Mouse (Mus musculus) hindlimb bud, embryonic 11.5 days (tissue): ENCODE data around the gene Zfp423.

Source experiments
- DNase-seq: peaks from one replicate; pipeline ENCODE4 v3.0.0-alpha.2; 2012; ENCODE audit warnings: low read depth, low spot score; ENCODE audit errors: extremely low spot score

Zfp423 gene

GRCm38 (mm10) chr8:87707176-87707575, 252.2 kb downstream of the Zfp423 start:
- DNase-seq: no peak

GRCm38 (mm10) chr8:87704756-87705155, 254.6 kb downstream of the Zfp423 start:
- DNase-seq: no peak

GRCm38 (mm10) chr8:87702790-87703311, 256.5 kb downstream of the Zfp423 start:
- no peak for DNase-seq

GRCm38 (mm10) chr8:87702051-87702521, 257.3 kb downstream of the Zfp423 start:
- no peak for DNase-seq

DNA sequence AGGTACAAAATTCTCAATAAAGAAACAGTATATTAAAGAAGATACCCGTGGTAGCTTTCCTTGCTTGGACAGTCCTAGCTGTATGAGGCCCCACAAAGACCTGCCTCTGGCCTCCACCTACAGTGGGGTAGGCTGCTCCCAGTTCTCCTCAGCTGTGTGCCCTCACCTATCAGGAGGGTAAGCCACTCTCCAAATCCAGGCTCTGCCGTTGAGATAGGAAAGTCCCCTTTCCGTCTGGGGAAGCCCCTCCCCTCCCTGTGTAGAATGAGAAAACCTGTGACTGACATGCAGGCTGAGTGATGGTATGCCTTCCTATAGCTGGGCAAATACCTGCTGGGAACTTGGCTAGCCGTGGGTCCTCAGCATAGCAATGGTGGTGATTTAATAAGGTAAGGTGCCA, 257.8 kb downstream of the Zfp423 start:
- DNase-seq: no peak

DNA sequence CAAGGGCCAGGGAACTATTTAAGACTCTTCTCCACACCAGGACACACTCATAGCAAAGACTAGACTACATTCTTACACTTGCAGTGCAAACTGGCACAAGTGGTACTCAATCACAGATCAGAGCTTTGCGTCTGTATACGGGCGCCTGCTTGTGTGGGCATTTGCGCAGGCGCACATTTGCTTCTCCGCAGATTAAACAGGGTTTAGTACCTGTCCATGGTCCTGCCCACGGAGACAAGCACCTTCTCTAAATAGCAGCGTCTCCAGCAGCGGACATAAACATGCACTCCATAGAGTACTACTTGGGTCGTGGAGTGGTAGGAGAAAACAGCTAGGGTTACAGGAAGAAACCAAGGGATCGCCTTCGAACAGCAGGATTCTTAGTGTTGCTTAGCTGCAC, 259.1 kb downstream of the Zfp423 start:
- DNase-seq: no peak

DNA sequence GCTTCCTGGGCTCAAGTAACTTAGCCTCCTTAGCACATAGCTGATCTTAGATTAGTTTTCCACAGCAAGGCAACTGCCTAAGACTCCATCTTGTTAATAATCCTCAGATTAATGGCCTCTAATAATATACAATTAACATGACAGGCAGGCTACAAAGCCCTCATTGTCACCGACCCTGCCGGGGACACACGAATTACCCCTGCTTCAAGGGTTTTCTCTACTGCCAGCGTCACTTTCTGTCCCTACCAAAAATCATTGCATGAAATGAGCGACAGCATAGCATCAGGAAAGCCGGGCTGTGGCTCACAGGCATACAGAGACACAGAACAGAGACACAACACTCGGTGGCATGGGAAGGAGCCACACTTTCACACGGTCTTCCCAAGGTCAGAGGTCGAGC, 262.3 kb downstream of the Zfp423 start:
- DNase-seq: no peak

DNA sequence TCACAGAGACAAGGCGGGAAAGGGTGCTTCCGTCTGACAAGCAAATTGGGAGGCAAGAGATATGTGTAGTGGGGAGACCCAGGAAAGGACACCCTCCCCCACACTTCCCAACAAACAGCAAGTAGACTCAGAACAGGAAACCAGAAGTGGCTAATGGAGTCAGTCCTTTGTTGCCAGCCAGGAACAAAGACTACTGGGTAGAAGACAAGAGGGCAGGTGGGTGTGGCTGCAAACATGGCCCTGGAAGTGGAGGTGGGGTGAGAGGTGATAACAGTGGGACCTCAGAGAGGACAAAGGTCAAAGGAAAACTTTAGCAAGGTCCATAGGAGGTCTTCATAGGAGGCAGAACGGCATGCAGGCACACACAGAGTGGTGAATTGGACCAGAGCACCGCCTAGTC, 265.7 kb downstream of the Zfp423 start:
- no peak for DNase-seq

GRCm38 (mm10) chr8:87690100-87691095, 269.0 kb downstream of the Zfp423 start:
- DNase-seq: no peak

DNA sequence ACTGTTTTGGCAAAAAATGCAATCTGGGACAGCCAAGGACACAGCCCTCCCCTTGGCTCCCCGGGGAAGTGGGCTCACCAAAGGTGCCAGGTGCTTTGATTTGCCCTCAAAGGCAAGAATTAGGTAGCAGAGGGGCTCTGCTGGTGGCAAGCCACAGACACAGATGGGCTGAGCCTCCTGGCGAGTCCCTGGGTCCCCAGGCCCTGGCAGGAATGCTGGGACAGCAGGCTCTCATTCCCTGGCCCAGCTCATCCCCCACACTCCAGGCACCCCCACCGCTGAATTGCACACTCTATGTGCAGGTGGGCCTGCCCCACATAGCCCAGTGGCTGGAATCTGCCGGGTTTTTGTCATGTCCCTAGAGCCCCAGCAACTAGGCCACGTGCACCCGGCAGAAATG, 270.2 kb downstream of the Zfp423 start:
- DNase-seq: no peak

DNA sequence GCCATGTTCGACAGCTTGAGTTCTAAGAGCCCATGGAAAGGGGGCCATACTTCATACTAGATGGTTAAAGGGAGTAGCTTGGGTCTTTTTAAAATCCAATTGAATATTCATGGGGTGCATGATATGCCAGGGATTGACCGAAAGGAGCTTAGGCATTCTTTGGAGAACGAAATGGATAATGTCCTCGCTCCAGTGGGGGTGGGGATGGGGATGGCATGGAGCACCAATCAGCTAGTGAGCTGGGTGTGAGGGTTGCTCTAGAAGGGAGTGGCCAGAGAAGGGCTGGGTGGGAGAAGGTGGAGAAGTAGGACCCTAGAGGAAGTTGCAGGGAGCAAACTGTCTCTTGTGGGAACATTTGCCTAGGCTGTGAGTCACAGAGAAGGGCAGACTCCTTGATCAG, 271.0 kb downstream of the Zfp423 start:
- no peak for DNase-seq

GRCm38 (mm10) chr8:87686986-87687698, 272.3 kb downstream of the Zfp423 start:
- no peak for DNase-seq

GRCm38 (mm10) chr8:87686026-87686425, 273.4 kb downstream of the Zfp423 start:
- no peak for DNase-seq

GRCm38 (mm10) chr8:87685392-87685791, 274.0 kb downstream of the Zfp423 start:
- no peak for DNase-seq

GRCm38 (mm10) chr8:87682066-87682465, 277.3 kb downstream of the Zfp423 start:
- DNase-seq: no peak

- DNase-seq: no peak
These were observed 279.4 kb downstream of the Zfp423 start for GRCm38 (mm10) chr8:87680034-87680433.

- DNase-seq: no peak
These were observed 279.9 kb downstream of the Zfp423 start for GRCm38 (mm10) chr8:87679431-87680003.

DNA sequence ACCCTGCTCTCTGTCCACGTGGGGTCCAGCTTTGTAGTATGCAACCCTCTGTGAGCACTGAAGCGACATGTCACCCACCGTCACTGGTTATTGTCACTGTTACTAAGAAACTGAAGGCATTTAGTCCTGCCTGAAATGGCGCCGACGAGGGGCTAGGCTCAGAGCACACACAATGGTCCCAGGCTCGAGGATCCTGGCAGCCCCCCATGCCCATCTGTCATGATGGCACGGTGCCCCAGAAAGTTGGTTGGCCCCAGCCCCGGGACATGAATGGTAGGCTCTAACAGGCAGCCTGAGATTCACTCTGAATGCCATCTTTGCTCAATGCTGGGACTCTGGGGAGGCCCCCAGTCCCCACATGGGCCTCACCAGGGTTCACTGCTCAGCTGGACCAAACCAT, 284.0 kb downstream of the Zfp423 start:
- no peak for DNase-seq

DNA sequence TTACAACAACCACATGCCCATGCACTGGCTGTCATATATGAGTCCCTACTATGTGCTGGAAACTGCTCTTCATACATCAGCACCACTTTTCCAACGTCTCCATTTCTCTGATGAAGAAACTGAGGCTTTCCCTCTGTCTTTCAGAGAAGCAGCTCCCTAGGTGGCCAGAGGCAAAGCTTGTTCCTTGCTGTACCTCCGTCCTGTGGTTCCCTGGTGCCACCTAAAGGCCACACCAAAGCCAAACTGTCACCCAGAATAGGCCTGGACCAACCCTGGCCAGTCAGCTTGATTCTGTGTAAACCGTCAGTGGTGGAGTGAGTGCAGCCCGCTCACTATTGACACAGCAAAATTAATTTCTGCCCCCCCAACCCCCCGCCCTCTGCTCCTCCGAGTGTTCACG, 285.2 kb downstream of the Zfp423 start:
- no peak for DNase-seq

- DNase-seq: no peak
These were observed 287.2 kb downstream of the Zfp423 start for GRCm38 (mm10) chr8:87672214-87672613.

DNA sequence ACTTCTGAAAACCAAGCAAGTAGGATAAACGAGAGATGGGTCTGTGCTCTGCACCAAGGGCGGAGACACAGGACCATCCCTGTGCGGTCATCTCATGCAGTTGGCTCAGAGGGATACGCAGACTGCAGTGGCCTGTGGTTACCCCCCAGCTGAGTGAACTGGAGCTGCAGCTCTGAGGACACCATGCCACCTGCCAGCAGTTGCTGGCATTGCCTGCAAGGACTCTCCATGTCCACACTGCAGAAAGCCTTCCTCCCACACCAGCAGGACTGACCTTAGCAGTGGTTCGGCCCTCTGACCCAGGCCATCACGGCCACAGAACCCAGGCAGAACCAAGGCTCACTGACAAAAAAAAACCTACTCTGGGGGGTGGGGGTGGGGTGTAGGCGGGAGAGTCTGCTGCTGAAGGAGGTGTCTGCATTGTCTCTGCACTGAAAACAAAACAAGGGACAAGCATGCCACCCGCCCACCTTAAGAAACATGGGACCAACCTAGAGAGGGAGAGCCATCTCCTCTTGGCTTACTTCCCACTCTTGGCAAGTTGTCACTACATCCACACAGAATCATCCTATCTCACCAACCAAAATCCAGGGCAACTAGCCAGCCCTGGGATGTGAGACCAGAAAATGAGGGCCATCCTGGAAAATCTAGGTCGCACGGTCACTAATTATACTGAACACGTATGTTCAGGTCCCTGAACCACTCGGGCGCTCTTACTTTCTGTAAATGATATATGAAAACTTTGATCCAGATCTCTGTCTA, 288.0 kb downstream of the Zfp423 start:
- no peak for DNase-seq
